Mouse (Mus musculus): ENCODE measurements at regions not wholly inside any gene's neighbourhood (a gene's known extent, or its start where the extent isn't known, plus 50 kb on each side); places are given as distances from the start of the nearest gene placed in this dataset.

GRCm38 (mm10) chr6:50986270-50986924 is 332.2 kb upstream of the Npvf start:
- DNase-seq (ENCODE audit: extremely low spot score in 1 of 2, low spot score in 1 of 2), result no peak

GRCm38 (mm10) chr6:50988561-50988960 is 334.3 kb upstream of the Npvf start:
- DNase-seq (ENCODE audit: extremely low spot score in 1 of 2, low spot score in 1 of 2), result no peak

GRCm38 (mm10) chr6:50991528-50992125 is 337.4 kb upstream of the Npvf start:
- DNase-seq (ENCODE audit: extremely low spot score in 1 of 2, low spot score in 1 of 2), result no peak

- DNase-seq (ENCODE audit: extremely low spot score in 1 of 2, low spot score in 1 of 2), result no peak
Measured at GRCm38 (mm10) chr6:50993952-50994351, 339.7 kb upstream of the Npvf start.

- no peak for DNase-seq (ENCODE audit: extremely low spot score in 1 of 2, low spot score in 1 of 2)
Measured at GRCm38 (mm10) chr6:51002713-51003112, 348.5 kb upstream of the Npvf start.

DNA sequence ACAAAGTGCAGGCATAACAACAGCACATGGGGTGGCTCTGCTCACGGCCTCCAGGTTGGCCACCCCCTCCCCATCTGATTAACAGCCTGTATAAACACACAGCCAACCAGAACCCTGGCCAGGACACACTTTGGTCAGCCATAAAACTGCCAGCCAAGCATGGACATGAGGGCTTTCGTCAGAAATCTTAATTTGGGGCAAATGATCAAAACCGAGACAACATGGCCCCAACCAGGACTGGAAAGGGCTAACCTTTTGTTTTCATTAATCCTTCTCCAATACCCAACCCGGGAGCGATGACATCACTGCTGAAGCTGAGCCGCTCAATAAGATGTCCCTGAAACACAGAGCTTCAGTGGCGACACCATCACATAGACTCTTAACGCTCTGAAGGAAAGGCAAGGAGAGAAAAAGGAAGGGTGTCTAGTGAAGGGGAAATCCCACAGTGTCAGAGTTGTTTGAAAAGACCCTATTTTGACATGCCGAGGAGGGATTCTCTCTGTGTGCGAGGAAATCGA is 351.9 kb upstream of the Npvf start:
- no peak for DNase-seq (ENCODE audit: extremely low spot score in 1 of 2, low spot score in 1 of 2)

DNA sequence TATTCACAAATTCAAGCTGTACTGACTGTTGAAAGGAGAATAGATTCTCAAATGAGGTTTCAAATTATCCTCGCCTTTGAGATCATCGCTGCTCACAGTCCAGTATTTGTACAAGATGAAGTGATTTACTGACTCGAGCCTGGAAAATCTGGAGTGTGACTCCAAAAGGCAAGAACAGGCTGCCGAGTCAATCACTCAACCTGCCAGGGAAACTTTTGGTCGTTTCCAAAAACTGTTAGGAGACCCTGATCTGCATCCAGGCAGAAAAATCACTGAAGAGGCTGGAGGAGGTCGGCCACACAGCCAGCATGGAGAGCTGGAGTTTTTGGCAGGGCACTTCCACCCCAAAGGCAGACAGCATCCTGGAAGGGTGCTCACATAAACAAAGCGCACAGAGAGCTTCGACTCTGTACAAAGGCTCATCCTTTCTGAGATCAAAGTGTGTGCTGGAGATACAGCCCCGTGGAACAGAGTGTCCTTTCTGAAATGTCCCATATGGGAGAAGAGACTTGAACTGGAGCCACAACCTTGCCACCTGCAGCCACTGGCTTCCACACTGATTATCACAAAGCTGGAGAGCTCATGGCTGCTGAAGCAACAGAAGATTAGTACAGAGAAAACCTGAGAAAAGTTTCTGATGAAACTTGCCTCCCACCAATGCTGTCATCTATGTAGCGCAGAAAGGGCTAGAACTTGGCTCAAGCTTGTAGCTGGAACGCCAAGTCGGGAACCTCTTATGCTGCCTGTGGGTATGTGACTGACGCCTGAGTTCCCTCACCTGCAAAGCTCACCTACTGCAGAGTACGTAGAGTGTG is 355.5 kb upstream of the Npvf start:
- DNase-seq (ENCODE audit: extremely low spot score in 1 of 2, low spot score in 1 of 2), result no peak

GRCm38 (mm10) chr6:51010536-51010935 is 356.3 kb upstream of the Npvf start:
- no peak for DNase-seq (ENCODE audit: extremely low spot score in 1 of 2, low spot score in 1 of 2)

DNA sequence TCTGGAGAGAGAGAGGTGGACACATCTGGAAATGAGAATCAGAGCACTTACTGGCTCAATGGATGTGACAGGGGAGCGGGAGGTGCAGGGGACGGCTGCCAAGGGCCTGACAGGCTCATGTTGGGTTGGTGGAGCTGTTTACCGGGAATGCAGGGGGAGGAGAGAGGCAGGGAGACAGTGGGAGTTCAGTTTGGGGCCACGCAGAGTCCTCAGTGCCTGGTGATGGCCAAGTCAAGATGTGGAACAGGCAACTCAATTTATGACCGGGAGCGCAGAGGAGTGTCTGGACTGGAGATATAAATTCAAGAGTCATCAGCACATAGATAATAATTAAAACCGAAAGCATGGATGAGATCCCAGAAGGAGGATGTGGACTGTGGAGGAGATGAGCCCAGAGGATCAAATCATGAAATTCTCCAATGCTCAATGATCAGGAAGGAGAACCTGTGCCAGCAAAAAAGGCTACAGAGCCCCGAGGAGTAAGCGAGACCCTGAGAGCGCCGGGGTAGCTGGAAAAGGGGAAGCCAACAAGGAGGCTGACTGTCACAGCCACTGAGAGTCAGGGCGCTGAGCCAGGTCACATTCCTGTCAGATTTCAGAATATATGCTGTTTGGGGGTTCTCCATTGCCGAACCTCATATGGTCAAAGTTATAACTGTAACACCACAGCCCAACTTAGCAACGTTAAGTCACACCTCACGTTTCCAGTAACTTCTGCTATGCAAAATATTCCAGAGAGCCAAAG is 358.0 kb upstream of the Npvf start:
- DNase-seq (ENCODE audit: extremely low spot score in 1 of 2, low spot score in 1 of 2), result no peak

DNA sequence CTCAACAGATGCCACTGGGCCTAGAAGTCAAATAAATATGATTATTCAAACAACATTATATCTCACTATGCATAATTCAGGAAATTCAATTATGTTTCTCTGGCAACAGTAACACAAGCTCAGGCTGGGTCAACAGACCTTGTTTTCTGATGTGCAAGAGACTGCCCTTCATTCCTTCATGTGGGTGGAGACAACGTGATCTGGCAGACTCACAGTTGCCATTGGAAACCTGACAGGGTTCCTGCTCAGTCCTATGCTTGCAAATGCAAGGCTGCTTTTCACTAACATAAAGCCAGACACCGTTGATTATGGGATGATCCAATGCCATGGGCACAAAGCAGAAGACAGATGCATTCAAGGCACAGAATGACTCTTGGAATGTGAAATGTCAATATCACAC is 361.5 kb upstream of the Npvf start:
- DNase-seq (ENCODE audit: extremely low spot score in 1 of 2, low spot score in 1 of 2), result peak in 1 of 2 experiments; percentile 42

- DNase-seq (ENCODE audit: extremely low spot score in 1 of 2, low spot score in 1 of 2), result no peak
Measured at GRCm38 (mm10) chr6:51016441-51017070, 362.3 kb upstream of the Npvf start.

- no peak for DNase-seq (ENCODE audit: extremely low spot score in 1 of 2, low spot score in 1 of 2)
Measured at GRCm38 (mm10) chr6:51017260-51017999, 363.2 kb upstream of the Npvf start.

GRCm38 (mm10) chr6:51021206-51021605 is 367.0 kb upstream of the Npvf start:
- no peak for DNase-seq (ENCODE audit: extremely low spot score in 1 of 2, low spot score in 1 of 2)

GRCm38 (mm10) chr6:51023361-51023760 is 369.1 kb upstream of the Npvf start:
- DNase-seq (ENCODE audit: extremely low spot score in 1 of 2, low spot score in 1 of 2), result no peak

- no peak for DNase-seq (ENCODE audit: extremely low spot score in 1 of 2, low spot score in 1 of 2)
Measured at GRCm38 (mm10) chr6:51024756-51025155, 370.5 kb upstream of the Npvf start.

- DNase-seq (ENCODE audit: extremely low spot score in 1 of 2, low spot score in 1 of 2), result no peak
Measured at GRCm38 (mm10) chr6:51025411-51025810, 371.2 kb upstream of the Npvf start.

GRCm38 (mm10) chr6:51027296-51027695 is 373.1 kb upstream of the Npvf start:
- no peak for DNase-seq (ENCODE audit: extremely low spot score in 1 of 2, low spot score in 1 of 2)

GRCm38 (mm10) chr6:51029516-51029915 is 375.3 kb upstream of the Npvf start:
- DNase-seq (ENCODE audit: extremely low spot score in 1 of 2, low spot score in 1 of 2), result no peak

DNA sequence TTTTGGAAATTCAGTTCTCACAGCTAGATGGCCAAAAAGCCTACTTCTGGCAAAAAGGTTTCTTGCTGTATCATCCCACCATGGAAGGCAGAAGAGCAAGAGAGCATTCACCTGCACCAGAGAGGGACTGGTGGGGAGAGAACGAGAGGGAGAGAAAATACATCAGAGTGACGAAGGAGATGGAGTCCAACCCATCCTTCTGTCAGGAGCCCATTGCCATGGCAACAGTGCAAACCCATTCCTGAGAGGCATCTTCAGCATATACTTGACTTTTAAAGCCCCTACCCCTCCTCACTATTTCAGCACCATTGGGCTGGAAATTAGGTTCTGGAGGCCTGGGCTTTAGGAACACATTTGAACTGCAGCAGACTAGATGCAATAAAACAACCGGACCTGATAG is 375.7 kb upstream of the Npvf start:
- no peak for DNase-seq (ENCODE audit: extremely low spot score in 1 of 2, low spot score in 1 of 2)

DNA sequence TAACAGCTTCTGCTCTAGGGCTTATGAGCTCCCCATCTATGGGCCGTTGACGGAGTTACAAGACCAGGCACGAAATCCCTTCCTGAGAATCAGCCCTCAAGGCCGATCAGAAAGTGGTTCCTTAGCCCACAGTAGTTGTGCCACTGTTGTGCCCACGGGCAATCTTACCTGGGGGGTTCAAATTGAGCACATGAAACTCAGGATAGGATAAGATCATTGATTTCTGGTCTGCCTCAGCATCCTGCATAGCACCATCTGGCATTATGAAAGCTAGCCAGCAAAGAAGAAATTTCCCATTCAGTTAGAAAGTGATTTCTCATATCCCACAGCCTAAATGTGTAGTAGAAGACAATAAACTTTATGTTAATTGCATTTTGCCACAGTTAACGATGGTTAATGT is 379.6 kb upstream of the Npvf start:
- no peak for DNase-seq (ENCODE audit: extremely low spot score in 1 of 2, low spot score in 1 of 2)
